In the genomic region with DNA sequence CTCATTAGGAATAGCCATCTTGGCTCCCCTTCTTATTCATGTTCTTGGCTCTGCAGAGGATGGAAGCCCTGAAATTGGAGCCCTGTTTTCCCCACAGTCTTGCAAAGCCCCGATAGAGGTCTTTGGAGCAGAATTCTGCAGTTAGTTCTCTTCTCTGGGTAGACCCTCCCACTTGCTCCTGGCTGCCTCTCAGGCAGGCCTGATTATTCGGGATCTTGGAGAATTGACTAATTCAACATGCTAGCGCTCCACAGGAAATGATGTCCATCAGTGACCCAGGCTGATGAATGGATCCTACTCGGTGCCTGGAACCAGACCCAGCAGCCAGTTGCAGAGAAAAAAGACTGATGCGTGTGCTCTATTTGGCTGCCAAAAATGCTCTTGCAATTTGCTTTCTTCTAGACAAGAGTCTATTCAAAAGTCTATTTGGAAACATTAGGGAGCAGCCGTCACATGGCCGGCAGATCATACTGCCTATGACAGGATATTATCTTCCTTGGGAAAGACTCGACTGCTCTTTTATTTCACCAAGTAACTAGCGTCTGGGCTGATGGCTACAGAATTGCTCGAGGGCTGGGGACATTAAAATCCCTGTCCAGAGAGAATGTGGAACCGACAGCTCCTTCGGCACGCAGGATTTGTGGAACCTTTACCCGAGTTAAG, we compare ENCODE assay signal across 10 mouse cellular contexts.
DNase-seq lines count a peak whose midpoint lies in the region; ATAC-seq lines count a peak whose summit lies in the region.
"Had no signal": no experiment of that assay in that cellular context is flagged by ENCODE, and none has a peak within 500 bp of the region (broad histone marks: within the 10 kb centered on the region; RNA-seq: fewer than 3 reads in every experiment).

No protein-coding gene starts in this region.

- H3K4me2 ChIP-seq in lung, embryonic 15.5 days: no peak overlapping the region
- no peak overlapping the region for H3K4me2 ChIP-seq in heart, embryonic 16.5 days (ENCODE audit: low read depth, low read length)

- no peak overlapping the region for H3K9ac ChIP-seq in lung, embryonic 15.5 days
- H3K9ac ChIP-seq in heart, embryonic 16.5 days (ENCODE audit: low read length): no peak overlapping the region

- 58% methylated on average over 14 of the region's 14 CpGs for WGBS in lung, embryonic 15.5 days
- 66% methylated on average over 14 of the region's 14 CpGs for WGBS in heart, embryonic 16.5 days

- no peaks in the 10 kb centered on the region for H3K27me3 ChIP-seq in lung, embryonic 15.5 days
- H3K27me3 ChIP-seq in heart, embryonic 16.5 days (ENCODE audit: control insufficient read depth, insufficient read depth, low read length): no peaks in the 10 kb centered on the region

- no peak overlapping the region for H3K4me3 ChIP-seq in lung, embryonic 15.5 days
- no peak overlapping the region for H3K4me3 ChIP-seq in heart, embryonic 16.5 days (ENCODE audit: low read length)
- H3K4me3 ChIP-seq: megakaryocyte, embryonic 14.5 days had no signal

- H3K27ac ChIP-seq in lung, embryonic 15.5 days: no peak overlapping the region
- no peak overlapping the region for H3K27ac ChIP-seq in heart, embryonic 16.5 days (ENCODE audit: low read length)

- peak; percentile 35; the same call in 1 of the 2 replicates for ATAC-seq in lung, embryonic 15.5 days (ENCODE audit: borderline replicate concordance, extremely low read depth, low FRiP score, low TSS enrichment)
- peak; percentile 37; the same call in 1 of the 2 replicates for ATAC-seq in heart, embryonic 16.5 days (replicated peaks; ENCODE audit: extremely low read depth, insufficient read depth, low FRiP score)
- no peak for ATAC-seq in activated CD4-positive, CD25-positive, alpha-beta regulatory T cell, adult 4 months

- H3K36me3 ChIP-seq in lung, embryonic 15.5 days: no peaks in the 10 kb centered on the region
- no peaks in the 10 kb centered on the region for H3K36me3 ChIP-seq in heart, embryonic 16.5 days (ENCODE audit: control insufficient read depth, insufficient read depth)

- no peaks in the 10 kb centered on the region for H3K9me3 ChIP-seq in lung, embryonic 15.5 days
- no peaks in the 10 kb centered on the region for H3K9me3 ChIP-seq in heart, embryonic 16.5 days (replicated peaks; ENCODE audit: control insufficient read depth, low read length)

- peaks cover 4% of the 10 kb centered on the region; the same call in 1 of the 2 replicates for H3K4me1 ChIP-seq in lung, embryonic 15.5 days
- no peaks in the 10 kb centered on the region for H3K4me1 ChIP-seq in heart, embryonic 16.5 days (ENCODE audit: control insufficient read depth, insufficient read depth, low read length)
- H3K4me1 ChIP-seq: megakaryocyte, embryonic 14.5 days had no signal

- DNase-seq in gastrocnemius, adult 18-20 months (ENCODE audit: low spot score): peak; percentile 63
- no peak for DNase-seq in gastrocnemius, postnatal 10 days
- DNase-seq in lung, postnatal 25 days (ENCODE audit: low spot score): no peak
- peak; percentile 26 for DNase-seq in lung, postnatal 36 days
- DNase-seq in ovary, postnatal 36 days (ENCODE audit: low spot score): no peak
- DNase-seq: kidney, adult 2 months had no signal

Comparison
In these comparisons a context has a peak if more than half of its experiments do, and no peak if none do; other contexts are left out.
1. DNase-seq: peak in gastrocnemius, adult 18-20 months (single experiment) and lung, postnatal 36 days (single experiment); none in gastrocnemius, postnatal 10 days (single experiment), lung, postnatal 25 days (single experiment) and ovary, postnatal 36 days (single experiment).